Mouse (Mus musculus): ENCODE measurements around the gene Cbx7.
"Not testable (repeated sequence)": the region's sequence is repeated elsewhere in the genome, so short reads cannot be mapped to it uniquely, and the experiment has no call there.

Cbx7 gene

DNA sequence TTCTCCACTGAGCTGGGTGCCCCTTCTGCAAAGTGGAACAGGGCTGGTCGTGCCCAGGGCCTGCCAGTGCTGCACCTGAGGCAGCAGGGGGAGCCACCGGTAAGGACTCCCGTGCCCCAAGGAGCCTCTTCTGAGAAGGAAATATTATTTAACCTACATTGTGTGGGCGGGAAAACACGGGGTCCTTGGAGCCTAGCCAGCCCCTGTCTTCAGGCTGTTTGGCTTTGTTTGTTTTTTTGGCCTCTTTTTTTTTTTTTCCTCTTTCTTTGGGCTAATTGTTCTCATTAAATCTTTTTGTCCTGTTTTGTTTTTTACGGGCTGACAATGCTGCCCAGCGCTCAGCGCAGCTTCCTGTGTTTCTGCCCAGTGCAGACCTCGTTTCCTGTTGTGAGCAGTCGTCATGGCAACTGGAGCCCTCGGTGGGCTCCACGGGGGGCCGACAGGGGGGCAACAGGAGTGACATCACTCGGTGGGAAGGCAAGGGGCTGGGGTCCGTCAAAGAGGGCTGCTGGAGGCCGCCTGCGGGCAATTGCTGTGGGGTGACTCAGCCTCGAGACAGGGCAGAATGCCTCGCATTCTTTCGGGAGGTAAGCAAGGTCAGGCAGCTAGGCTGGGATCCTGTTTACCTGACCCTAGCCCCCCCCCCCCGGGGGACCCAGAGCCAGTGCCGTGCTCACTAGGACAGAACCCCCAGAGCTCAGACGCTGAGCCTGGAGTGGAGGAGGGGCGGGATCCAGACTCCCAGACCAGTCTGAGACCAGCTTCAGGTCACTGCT is 20.5 kb downstream of the Cbx7 start:
- no peak for DNase-seq (ENCODE audit: extremely low read depth, low read depth)

GRCm38 (mm10) chr15:79947681-79948080 is 23.2 kb downstream of the Cbx7 start:
- no peak for DNase-seq (ENCODE audit: extremely low read depth, low read depth)

- DNase-seq (ENCODE audit: extremely low read depth, low read depth) = peak; percentile 77
These were observed 24.1 kb downstream of the Cbx7 start for GRCm38 (mm10) chr15:79946790-79947189.

- DNase-seq (ENCODE audit: extremely low read depth, low read depth) = peak; percentile 79
These were observed 24.9 kb downstream of the Cbx7 start for GRCm38 (mm10) chr15:79946022-79946421.

GRCm38 (mm10) chr15:79944948-79945347 is 26.0 kb downstream of the Cbx7 start:
- no peak for DNase-seq (ENCODE audit: extremely low read depth, low read depth)

DNA sequence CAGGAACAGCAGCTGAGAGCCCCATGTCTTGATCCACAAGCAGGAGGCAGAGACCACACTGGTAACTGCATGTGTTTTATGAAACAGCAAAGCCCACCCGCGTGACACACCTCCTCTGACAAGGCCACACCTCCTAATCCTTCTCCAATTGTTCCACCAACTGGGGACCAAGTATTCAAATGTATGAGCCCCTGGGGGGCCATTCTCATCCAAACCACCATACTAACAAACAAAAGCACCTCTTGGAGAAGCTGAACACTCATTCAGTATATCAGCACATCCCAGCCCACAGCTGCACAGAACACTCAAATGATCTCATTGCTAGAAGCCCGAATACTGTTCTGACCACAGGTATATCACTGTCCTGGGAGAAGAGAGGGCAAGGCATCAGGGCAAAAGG is 27.3 kb downstream of the Cbx7 start:
- DNase-seq (ENCODE audit: extremely low read depth, low read depth) = no peak

GRCm38 (mm10) chr15:79942541-79942940 is 28.4 kb downstream of the Cbx7 start:
- DNase-seq (ENCODE audit: extremely low read depth, low read depth) = no peak

DNA sequence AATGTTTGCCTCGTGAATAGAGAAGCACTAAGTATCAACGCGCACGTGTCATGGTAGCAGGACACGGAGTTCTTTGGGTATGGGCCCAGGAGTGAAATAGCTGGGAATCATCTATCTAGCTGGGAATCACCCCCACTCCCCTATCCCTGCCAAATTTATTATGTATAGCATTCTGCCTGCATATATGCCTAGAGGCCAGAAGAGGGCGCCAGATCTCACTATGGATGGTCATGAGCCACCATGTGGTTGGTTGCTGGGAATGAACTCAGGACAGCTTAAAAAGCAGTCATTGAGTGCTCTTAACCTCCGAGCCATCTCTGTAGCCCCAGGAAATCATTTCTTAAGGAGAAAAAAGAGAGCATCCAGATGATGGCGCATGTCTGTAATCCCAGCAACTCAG is 30.0 kb downstream of the Cbx7 start:
- peak; percentile 75 for DNase-seq (ENCODE audit: extremely low read depth, low read depth)

DNA sequence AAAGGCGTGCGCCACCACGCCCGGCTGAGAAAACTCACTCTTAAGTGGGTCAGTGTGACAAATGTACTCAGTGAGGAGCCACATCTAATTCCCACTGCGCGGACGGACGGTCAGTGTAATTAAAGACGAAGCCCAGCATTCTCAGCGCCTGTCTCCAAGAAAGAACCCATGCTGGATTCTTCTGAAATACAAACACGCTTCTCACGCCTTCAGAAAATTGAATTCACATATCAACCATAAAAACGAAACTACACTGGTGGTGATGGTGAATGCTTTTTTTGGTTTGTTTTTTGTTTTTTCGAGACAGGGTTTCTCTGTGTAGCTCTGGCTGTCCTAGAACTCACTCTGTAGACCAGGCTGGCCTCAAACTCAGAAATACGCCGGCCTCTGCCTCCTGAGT is 31.0 kb downstream of the Cbx7 start:
- DNase-seq (ENCODE audit: extremely low read depth, low read depth) = no peak

DNA sequence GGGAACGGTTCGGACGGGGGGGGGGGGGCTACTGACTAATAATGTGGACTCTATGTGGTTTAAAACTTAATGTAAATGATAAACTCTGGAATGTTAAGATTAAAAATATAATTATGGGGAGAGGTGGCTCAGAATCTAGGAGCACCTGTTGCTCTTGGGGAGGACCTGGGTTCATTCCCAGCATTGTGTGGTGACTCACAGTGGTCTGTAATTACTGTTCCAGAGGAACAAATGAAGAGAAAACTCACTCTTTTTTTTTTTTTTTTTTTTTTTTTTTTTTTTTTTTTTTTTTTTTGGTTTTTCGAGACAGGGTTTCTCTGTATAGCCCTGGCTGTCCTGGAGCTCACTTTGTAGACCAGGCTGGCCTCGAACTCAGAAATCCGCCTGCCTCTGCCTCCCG is 31.4 kb downstream of the Cbx7 start:
- DNase-seq (ENCODE audit: extremely low read depth, low read depth) = not testable (repeated sequence)

DNA sequence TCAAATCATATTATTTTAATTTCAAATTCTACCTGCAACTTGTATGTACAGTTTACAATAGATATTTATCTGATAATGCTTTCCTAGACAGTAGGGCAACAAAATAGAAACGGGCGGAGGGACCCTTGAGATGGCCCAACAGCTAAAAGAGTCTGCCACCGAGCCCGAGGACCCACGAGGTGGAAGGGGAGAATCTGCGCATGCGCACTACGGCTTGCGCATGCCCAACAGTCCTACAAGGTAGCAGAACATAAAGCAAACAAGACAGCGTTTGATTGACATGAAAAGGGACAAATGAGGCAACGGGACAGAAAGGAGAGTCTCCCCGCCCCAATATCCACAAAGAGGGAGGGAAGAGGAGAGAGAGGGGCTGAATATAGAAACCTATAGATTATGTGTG is 31.9 kb downstream of the Cbx7 start:
- peak; percentile 98 for DNase-seq (ENCODE audit: extremely low read depth, low read depth)

GRCm38 (mm10) chr15:79936374-79936751 is 34.6 kb downstream of the Cbx7 start:
- no peak for DNase-seq (ENCODE audit: extremely low read depth, low read depth)

- no peak for DNase-seq (ENCODE audit: extremely low read depth, low read depth)
These were observed 35.1 kb downstream of the Cbx7 start for GRCm38 (mm10) chr15:79935654-79936373.

DNA sequence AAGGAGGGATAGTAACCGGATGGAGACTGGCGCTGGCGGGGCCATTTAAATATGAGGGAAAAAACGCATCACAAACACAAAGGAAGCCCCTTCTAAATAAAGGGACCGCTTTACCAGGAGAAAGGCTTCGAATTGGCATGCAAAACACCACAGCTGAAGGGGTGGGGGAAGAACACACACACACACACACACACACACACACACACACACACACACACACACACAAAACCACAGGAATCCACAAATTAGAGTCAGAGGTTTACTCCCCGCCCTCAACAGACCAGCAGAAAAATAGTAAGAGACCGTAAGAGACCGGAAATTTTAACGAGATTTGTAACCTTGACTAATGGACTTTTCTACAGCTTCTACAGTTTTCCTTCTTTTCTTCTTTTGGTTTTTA is 36.1 kb downstream of the Cbx7 start:
- DNase-seq (ENCODE audit: extremely low read depth, low read depth) = no peak

DNA sequence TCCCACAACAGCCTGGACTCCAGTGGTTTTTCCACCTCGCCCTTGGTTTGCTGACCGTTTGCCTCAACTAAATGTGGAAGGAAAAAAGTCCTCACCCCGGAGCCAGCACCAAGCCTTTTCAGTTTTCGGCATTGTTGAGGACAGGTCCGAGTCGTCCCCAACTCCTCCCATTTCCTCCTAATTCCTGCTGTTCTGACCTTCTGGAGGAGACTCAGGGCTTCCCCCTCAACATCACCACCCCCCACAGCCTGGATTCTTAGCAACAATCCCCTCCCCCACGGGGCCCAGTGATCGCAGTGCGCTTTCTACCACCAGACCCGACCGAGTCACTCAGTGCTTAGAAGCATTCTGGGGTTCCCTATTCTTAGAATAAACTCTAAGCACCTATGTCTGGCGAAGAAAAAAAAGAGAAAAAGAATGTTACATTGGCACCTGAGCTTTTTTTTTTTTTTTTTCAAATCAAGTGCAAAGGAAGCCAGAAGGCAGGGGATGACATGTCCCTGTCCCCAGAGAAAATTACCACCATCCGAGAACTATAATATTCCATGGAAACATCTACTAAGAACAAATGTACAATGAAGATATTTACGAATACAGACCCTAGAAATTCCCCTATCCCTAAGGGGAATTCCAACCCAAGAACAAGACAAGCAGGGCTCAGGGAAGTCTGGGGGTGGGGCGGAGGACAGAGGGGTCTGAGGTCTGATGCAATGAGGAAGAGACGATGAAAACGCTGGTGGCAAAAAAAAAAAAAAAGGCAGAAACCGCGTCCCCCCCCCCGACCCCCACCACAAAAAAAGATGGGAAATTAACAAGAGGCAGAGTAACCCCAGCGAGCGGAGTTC is 37.0 kb downstream of the Cbx7 start:
- DNase-seq (ENCODE audit: extremely low read depth, low read depth) = no peak

GRCm38 (mm10) chr15:79933052-79933669 is 37.8 kb downstream of the Cbx7 start:
- no peak for DNase-seq (ENCODE audit: extremely low read depth, low read depth)

DNA sequence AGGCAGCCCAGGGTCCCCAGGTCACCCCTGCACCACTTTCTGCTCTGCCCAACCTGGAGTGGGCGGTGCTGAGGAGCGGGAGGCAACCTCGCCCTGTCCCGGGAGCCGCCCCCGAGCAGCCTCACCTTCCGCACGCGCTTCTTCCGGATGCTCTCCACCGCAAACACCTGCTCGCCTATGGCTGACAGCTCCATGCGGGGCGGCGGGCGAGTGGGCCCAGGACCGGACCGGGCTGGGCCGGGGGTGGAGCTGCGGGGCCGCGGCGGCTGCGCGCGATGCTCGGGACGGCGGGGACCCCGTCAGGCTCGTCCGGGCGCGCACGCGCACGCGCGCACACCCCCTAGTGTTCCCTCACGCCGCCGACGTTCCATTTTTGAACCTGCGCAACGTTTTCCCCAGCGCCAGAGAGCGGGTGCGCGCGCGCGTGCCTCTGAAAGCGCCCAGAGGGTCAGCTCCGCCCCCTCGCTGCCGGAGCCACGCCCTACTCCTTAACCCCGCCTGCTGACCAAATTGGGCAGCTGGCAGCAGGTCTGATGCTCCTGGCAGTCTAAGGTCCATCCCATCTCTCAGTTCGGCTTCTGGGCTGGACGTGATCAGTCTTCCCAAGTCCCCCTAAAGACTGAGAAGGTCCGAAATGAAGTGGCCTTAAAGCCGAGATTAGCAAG is 38.5 kb downstream of the Cbx7 start:
- DNase-seq (ENCODE audit: extremely low read depth, low read depth) = peak; percentile 59

- DNase-seq (ENCODE audit: extremely low read depth, low read depth) = no peak
These were observed 39.3 kb downstream of the Cbx7 start for GRCm38 (mm10) chr15:79931496-79932141.

DNA sequence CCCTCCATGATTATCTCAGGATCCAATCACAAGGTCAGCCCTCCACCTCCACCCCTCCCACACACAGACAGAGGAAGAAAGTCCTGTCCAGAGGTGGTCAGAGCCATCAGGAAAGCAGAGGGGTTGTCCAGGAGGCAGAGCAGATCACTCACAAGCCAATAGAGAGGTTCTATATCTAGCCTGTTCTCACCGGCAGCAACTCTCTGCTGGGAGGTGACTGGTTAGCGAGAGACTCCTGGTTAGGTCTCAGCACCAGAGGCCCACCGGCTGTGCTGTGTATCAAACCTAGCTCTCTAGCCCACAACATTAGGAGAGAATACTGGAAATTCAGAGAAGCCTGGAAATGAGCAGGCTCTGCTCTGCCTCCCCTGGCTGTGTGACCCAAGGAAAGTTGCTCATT is 41.2 kb downstream of the Cbx7 start:
- DNase-seq (ENCODE audit: extremely low read depth, low read depth) = no peak

DNA sequence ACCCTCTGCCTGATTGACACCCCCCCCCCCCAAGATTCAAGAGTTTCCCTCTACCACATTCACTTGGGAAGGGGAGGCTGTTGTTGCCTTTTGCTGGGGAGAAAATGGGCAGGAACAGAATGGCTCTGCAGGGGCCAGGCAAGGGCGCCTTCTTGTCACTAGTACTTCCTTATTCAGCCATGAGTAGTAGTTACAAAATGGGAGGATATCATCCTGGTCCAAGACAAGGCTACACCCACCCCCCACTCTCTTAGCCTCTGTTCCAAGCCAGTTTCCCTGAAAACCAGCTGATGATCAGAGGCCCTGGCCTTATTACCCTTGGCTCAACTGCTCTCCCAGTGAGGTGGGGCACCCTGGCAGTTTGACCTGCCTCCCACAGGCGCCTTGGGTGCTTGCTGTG is 42.2 kb downstream of the Cbx7 start:
- DNase-seq (ENCODE audit: extremely low read depth, low read depth) = no peak

- DNase-seq (ENCODE audit: extremely low read depth, low read depth) = no peak
These were observed 42.6 kb downstream of the Cbx7 start for GRCm38 (mm10) chr15:79928316-79928715.

Data from MEL-GATA-1-ER (cell line).